Mouse (Mus musculus) ES-E14 (cell line): ENCODE data around the gene Lrcol1.

Source experiments
- HCFC1 ChIP-seq: IDR thresholded peaks from 2 replicates; pipeline ENCODE4 v1.6.1; 2012; ENCODE audit warnings: low read length, inconsistent platforms, borderline replicate concordance; ENCODE audit not compliant: insufficient read depth
- MAFK ChIP-seq: IDR thresholded peaks from 2 replicates; pipeline ENCODE4 v1.6.1; 2014; ENCODE audit warnings: mild to moderate bottlenecking, low read depth, low read length, inconsistent platforms; ENCODE audit not compliant: insufficient read depth
- ZC3H11A ChIP-seq: IDR thresholded peaks from 2 replicates; pipeline ENCODE4 v1.6.1; 2012; ENCODE audit warnings: low read depth, mild to moderate bottlenecking, inconsistent platforms, low read length, borderline replicate concordance
- ZNF384 ChIP-seq: IDR thresholded peaks from 2 replicates; pipeline ENCODE4 v1.6.1; 2012; ENCODE audit warnings: low read depth, low read length, inconsistent platforms

GRCm38 (mm10) chr5:110378181-110378583, 33.7 kb downstream of the Lrcol1 start:
- no peak for TF ChIP-seq MAFK
- TF ChIP-seq HCFC1 = no peak
- no peak for TF ChIP-seq ZNF384
- TF ChIP-seq ZC3H11A = no peak
